Mouse (Mus musculus) forebrain, embryonic 13.5 days (tissue): ENCODE results near the gene Apof. TPM values are rescaled to one million over a fixed set of nuclear protein-coding genes. Genes with fewer than 3 reads are reported as not detected.
"Not testable (repeated sequence)": the region's sequence is repeated elsewhere in the genome, so short reads cannot be mapped to it uniquely, and the experiment has no call there.

Experiments used
- ATAC-seq: fragments of 200-750 bp; cut with Nextera tagmentation; 2 replicates; pipeline ENCODE4 v1.8.0; 2017
- H3K27ac ChIP-seq: fragments of 300-500 bp; sonication (generic); 2 replicates; pipeline ENCODE4 v1.5.1; 2015; ENCODE audit warnings: inconsistent platforms, mild to moderate bottlenecking, moderate library complexity
- H3K27me3 ChIP-seq: fragments of 300-500 bp; sonication (generic); 2 replicates; pipeline ENCODE4 v1.6.1; 2015; ENCODE audit warnings: mild to moderate bottlenecking, inconsistent platforms
- H3K36me3 ChIP-seq: fragments of 300-500 bp; sonication (generic); 2 replicates; pipeline ENCODE4 v1.6.1; 2015; ENCODE audit warnings: mild to moderate bottlenecking, inconsistent platforms; ENCODE audit not compliant: poor library complexity, severe bottlenecking
- H3K4me1 ChIP-seq: fragments of 300-500 bp; sonication (generic); 2 replicates; pipeline ENCODE4 v1.6.1; 2015; ENCODE audit warnings: inconsistent platforms
- H3K4me2 ChIP-seq: fragments of 300-500 bp; sonication (generic); 2 replicates; pipeline ENCODE4 v1.6.1; 2015; ENCODE audit warnings: inconsistent platforms, mild to moderate bottlenecking, moderate library complexity
- H3K4me3 ChIP-seq: fragments of 300-500 bp; sonication (generic); 2 replicates; pipeline ENCODE4 v1.5.1; 2015; ENCODE audit warnings: mild to moderate bottlenecking, inconsistent platforms
- H3K9ac ChIP-seq: fragments of 300-500 bp; sonication (generic); 2 replicates; pipeline ENCODE4 v1.6.1; 2015; ENCODE audit warnings: mild to moderate bottlenecking, inconsistent platforms
- H3K9me3 ChIP-seq: fragments of 300-500 bp; sonication (generic); replicated peaks from 2 replicates; pipeline ENCODE4 v1.6.1; 2016; ENCODE audit warnings: inconsistent platforms
- WGBS: fragments of 180-500 bp; shearing (Covaris S2); methylation state at CpG from one replicate; pipeline ENCODE4 v1.1.7; 2015; 5-methylcytosine and 5-hydroxymethylcytosine counted together
- polyA plus RNA-seq: library from polyadenylated mRNA; unstranded; fragments of >200 nt; fragmentation: Nextera tagmentation; extraction: Ambion mirVana; gene quantifications from 2 replicates; pipeline ENCODE4 v1.2.1, GENCODE M21; 2015

Apof gene
- polyA plus RNA-seq, 1 experiment from 2014 or later, result not detected

- H3K36me3 ChIP-seq, H3K27ac ChIP-seq, H3K9me3 ChIP-seq, H3K27me3 ChIP-seq, H3K4me1 ChIP-seq, H3K4me3 ChIP-seq, H3K9ac ChIP-seq, ATAC-seq, H3K4me2 ChIP-seq: not testable (repeated sequence)
- 89% methylated on average over 7 of the region's 7 CpGs for WGBS
These were observed 8.1 kb upstream of the Apof start for GRCm38 (mm10) chr10:128260376-128260775.

- no peak overlapping the region for H3K9ac ChIP-seq
- no peaks in the 10 kb centered on the region for H3K36me3 ChIP-seq
- no peak overlapping the region for H3K4me3 ChIP-seq
- 83% methylated on average over 22 of the region's 22 CpGs for WGBS
- ATAC-seq, result no peak
- H3K4me2 ChIP-seq, result no peak overlapping the region
- no peaks in the 10 kb centered on the region for H3K4me1 ChIP-seq
- no peaks in the 10 kb centered on the region for H3K9me3 ChIP-seq
- H3K27me3 ChIP-seq, result no peaks in the 10 kb centered on the region
- H3K27ac ChIP-seq, result no peak overlapping the region
These were observed 6.2 kb upstream of the Apof start for GRCm38 (mm10) chr10:128262300-128262699.

- Histone ChIP-seq H3K9me3 (no peaks in the 10 kb centered on the region), H3K9ac (no peak overlapping the region), H3K36me3 (no peaks in the 10 kb centered on the region), H3K27ac (no peak overlapping the region), H3K4me2 (no peak overlapping the region), H3K27me3 (no peaks in the 10 kb centered on the region), H3K4me3 (no peak overlapping the region), H3K4me1 (no peaks in the 10 kb centered on the region)
- no peak for ATAC-seq
- WGBS, result 83% methylated on average over 6 of the region's 6 CpGs
These were observed 4.8 kb upstream of the Apof start for GRCm38 (mm10) chr10:128263393-128264310.

- ATAC-seq, result no peak
- 92% methylated on average over 16 of the region's 16 CpGs for WGBS
- no peak overlapping the region for H3K27ac ChIP-seq
- no peak overlapping the region for H3K9ac ChIP-seq
- no peaks in the 10 kb centered on the region for H3K36me3 ChIP-seq
- no peaks in the 10 kb centered on the region for H3K9me3 ChIP-seq
- H3K4me2 ChIP-seq, result peak overlapping the region; percentile 75
- H3K27me3 ChIP-seq, result peaks cover 7% of the 10 kb centered on the region; the same call in 1 of the 2 replicates
- H3K4me1 ChIP-seq, result peaks cover 4% of the 10 kb centered on the region
- no peak overlapping the region for H3K4me3 ChIP-seq
These were observed 887 bp downstream of the Apof start for GRCm38 (mm10) chr10:128269206-128269910.

- peaks cover 7% of the 10 kb centered on the region; the same call in 1 of the 2 replicates for H3K27me3 ChIP-seq
- no peaks in the 10 kb centered on the region for H3K9me3 ChIP-seq
- WGBS, result under 1% methylated on average over 43 of the region's 43 CpGs
- H3K4me1 ChIP-seq, result peaks cover 4% of the 10 kb centered on the region
- H3K36me3 ChIP-seq, result no peaks in the 10 kb centered on the region
- peak within 1 kb of the TSS; percentile 75 for H3K4me2 ChIP-seq
- ATAC-seq, result peak; percentile 100
- H3K4me3 ChIP-seq, result peak within 1 kb of the TSS; percentile 75
- peak within 1 kb of the TSS; percentile 75 for H3K27ac ChIP-seq
- peak within 1 kb of the TSS; percentile 77 for H3K9ac ChIP-seq
These were observed 1.9 kb downstream of the Apof start, which contains the start of gene Stat2 for GRCm38 (mm10) chr10:128270287-128270841. Stat2 (plus strand) TSS chr10:128270559.

GRCm38 (mm10) chr10:128270866-128271265, 2.4 kb downstream of the Apof start:
- no peaks in the 10 kb centered on the region for H3K9me3 ChIP-seq
- no peak for ATAC-seq
- H3K27me3 ChIP-seq, result peaks cover 7% of the 10 kb centered on the region; the same call in 1 of the 2 replicates
- peak overlapping the region; percentile 75 for H3K4me2 ChIP-seq
- WGBS, result 49% methylated on average over 7 of the region's 7 CpGs
- peak overlapping the region; percentile 75 for H3K27ac ChIP-seq
- H3K9ac ChIP-seq, result peak overlapping the region; percentile 77
- H3K36me3 ChIP-seq, result no peaks in the 10 kb centered on the region
- H3K4me1 ChIP-seq, result peaks cover 4% of the 10 kb centered on the region
- peak overlapping the region; percentile 75 for H3K4me3 ChIP-seq

GRCm38 (mm10) chr10:128271883-128272282, 3.4 kb downstream of the Apof start:
- peaks cover 7% of the 10 kb centered on the region; the same call in 1 of the 2 replicates for H3K27me3 ChIP-seq
- no peaks in the 10 kb centered on the region for H3K9me3 ChIP-seq
- no peak overlapping the region for H3K9ac ChIP-seq
- H3K4me1 ChIP-seq, result peaks cover 4% of the 10 kb centered on the region
- no peak overlapping the region for H3K4me2 ChIP-seq
- no peak overlapping the region for H3K4me3 ChIP-seq
- no peak overlapping the region for H3K27ac ChIP-seq
- no peak for ATAC-seq
- peaks cover 6% of the 10 kb centered on the region; the same call in 1 of the 2 replicates for H3K36me3 ChIP-seq
- 66% methylated on average over 2 of the region's 2 CpGs for WGBS

- not testable (repeated sequence) for H3K36me3 ChIP-seq, H3K4me2 ChIP-seq, H3K9me3 ChIP-seq, H3K4me1 ChIP-seq, H3K27me3 ChIP-seq, ATAC-seq, H3K4me3 ChIP-seq, H3K27ac ChIP-seq, H3K9ac ChIP-seq
- 84% methylated on average over 5 of the region's 7 CpGs for WGBS
These were observed 4.5 kb downstream of the Apof start for GRCm38 (mm10) chr10:128272819-128273439.

GRCm38 (mm10) chr10:128275374-128275773, 6.9 kb downstream of the Apof start:
- not testable (repeated sequence) for H3K4me2 ChIP-seq

GRCm38 (mm10) chr10:128278158-128278557, 9.7 kb downstream of the Apof start:
- H3K27me3 ChIP-seq, result no peaks in the 10 kb centered on the region
- no peak overlapping the region for H3K27ac ChIP-seq
- no peak overlapping the region for H3K4me3 ChIP-seq
- H3K9me3 ChIP-seq, result no peaks in the 10 kb centered on the region
- H3K9ac ChIP-seq, result no peak overlapping the region
- no peaks in the 10 kb centered on the region for H3K4me1 ChIP-seq
- H3K36me3 ChIP-seq, result peaks cover 52% of the 10 kb centered on the region
- H3K4me2 ChIP-seq, result no peak overlapping the region
- 67% methylated on average over 6 of the region's 6 CpGs for WGBS
- ATAC-seq, result no peak

More at GRCm38 (mm10) chr10:128275374-128275773, 6.9 kb downstream of the Apof start:
- ATAC-seq, H3K27me3 ChIP-seq, H3K9ac ChIP-seq, H3K4me3 ChIP-seq, H3K4me1 ChIP-seq, H3K9me3 ChIP-seq, H3K27ac ChIP-seq: not testable (repeated sequence)
- WGBS, result 100% methylated on average over 1 of the region's 1 CpGs
- H3K36me3 ChIP-seq, result peaks cover 26% of the 10 kb centered on the region

- Histone ChIP-seq H3K4me1 (no peaks in the 10 kb centered on the region), H3K27ac (no peak overlapping the region), H3K27me3 (no peaks in the 10 kb centered on the region), H3K36me3 (peaks cover 73% of the 10 kb centered on the region), H3K9me3 (no peaks in the 10 kb centered on the region), H3K4me3 (no peak overlapping the region), H3K4me2 (no peak overlapping the region), H3K9ac (no peak overlapping the region)
- WGBS, result 91% methylated on average over 6 of the region's 6 CpGs
- ATAC-seq, result no peak
These were observed 12.5 kb downstream of the Apof start for GRCm38 (mm10) chr10:128280943-128281342.
